Mouse (Mus musculus) gastrocnemius, postnatal 25 days (tissue): ENCODE results near the gene Ptdss2. TPM values are rescaled to one million over a fixed set of nuclear protein-coding genes. Genes with fewer than 3 reads are reported as not detected.

Experiments used
- DNase-seq: peaks from one replicate; pipeline ENCODE4 v3.0.0; 2022
- total RNA-seq, 2 experiments: library from RNA; stranded (reverse); gene quantifications; 1 replicate in 1 of 2; 2 replicates in 1 of 2; pipeline ENCODE4 v1.2.3; 2021

Gene Ptdss2
- total RNA-seq, 2 experiments from 2014 or later, result 18.7 to 25.6 TPM

DNA sequence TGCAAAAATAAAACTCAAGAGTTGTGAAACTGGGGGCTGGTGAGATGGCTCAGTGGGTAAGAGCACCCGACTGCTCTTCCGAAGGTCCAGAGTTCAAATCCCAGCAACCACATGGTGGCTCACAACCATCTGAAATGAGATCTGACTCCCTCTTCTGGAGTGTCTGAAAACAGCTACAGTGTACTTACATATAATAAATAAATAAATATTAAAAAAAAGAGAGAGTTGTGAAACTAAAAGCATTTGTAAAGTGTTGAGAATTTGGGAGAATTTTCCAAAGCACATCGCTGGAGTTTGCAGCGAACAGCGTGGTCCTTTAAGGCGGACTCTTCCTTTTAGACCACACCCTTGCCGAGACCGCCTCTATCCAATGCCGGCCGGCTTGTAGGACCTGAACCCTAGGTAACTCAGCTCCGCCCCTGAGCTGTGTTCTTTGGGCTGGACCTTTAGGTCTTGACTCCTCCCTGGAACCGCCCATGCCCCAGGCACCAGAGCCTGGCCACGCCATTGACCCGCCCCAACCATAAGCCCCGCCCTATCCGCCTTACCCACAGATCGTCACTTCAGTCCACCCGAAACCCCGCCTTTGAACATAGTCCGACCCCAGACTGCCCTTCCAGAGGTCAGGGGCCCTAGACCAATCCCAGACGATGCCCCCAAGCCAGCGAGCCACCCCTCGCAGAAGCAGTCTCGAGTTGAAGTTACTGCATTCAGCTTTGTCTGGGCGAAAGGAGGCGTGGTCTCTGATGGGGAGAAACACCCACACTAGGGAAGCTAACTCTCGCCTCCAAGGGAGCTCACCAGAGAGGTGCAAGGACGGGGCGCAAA is 721 bp downstream of the Ptdss2 start:
- DNase-seq, result peak; percentile 94

DNA sequence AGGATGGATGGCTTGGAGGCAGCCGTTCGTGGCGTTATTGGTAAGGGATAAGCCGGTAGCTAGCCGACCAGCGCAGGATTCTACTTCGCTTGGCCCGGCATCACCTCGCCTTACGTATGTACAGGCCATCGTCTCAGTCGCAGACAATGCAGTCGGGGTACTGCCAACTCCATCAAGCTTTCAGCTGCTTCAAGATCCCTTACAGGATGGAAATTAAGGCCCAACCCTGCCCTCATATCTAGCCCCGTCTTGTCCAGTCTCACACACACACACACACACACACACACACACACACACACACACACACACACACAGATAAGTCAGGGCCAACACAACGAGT is 1.3 kb downstream of the Ptdss2 start:
- no peak for DNase-seq

DNA sequence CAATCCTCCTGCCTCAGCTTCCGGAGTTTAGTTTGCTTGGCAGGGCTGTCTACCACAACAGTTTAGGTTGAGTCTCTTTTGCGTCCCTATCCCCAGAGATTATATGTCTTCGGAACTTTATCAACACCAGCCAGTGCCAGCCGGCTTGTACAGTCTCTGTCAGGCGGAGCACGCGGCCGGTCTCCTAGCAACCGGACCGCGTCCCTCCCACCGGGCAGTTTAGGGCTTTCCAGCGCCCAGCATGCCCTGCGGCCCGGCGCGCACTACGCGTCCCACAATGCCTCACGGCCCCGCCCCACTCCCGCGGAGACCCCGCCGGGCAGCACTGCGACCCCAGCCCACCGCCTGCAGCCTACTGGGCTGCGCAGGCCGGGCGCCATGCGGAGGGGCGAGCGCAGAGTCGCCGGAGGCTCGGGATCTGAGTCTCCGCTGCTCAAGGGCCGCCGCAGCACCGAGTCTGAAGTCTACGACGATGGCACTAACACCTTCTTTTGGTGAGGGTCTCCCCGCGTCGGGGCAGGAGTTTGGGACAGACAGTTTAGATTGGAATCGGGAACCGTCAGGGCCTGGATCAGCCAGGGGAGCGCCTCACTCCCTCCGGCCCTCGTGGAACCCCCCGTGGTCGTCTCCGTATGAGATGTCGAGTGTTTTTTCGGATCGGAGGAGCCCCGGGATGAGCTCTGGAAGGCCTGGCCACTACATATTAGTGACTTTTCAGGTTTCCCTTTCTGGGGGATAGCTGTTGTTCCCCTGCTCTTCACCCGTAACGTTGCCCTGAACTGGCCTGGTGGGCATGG is 9.0 kb downstream of the Ptdss2 start:
- peak; percentile 83 for DNase-seq

DNA sequence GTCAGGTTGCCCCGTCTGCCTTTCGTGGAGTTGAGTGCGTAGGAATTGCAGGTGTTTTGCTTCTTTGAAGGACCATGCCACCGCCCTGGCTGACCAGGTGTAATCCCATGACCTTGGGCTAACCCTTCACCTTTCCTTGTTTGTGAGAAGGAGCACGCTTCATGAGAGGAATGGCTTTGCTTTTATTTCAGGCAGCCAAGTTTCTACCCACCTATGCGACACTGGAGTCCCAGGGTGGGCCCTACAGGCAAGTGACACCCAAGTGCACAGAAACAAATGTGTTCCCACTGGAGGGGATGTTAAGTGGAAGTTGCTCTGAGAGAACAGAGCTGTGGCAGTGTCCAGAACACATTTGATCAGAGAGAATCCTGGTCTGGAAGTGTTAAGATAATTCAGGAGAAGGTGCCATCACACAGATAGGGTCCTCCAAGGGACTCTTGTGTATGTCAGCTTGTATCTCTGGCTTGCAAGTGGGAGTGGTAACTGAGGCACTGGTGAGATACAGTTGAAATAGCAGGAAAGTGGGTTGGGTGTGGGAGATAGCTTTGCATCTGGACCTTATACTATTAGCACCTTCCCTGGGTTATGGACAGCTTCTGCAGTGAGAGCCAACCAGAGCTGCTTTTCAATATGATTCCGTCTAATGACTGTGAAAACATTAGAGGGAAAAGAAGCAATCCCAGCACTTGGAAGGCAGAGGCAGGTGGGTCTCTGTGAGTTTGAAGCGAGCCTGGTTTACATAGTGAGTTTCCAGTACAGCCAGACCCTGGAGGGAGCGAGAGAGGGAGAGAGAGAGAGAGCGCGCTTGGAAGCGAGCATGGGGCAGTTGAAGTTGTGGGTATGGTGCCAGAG is 9.9 kb downstream of the Ptdss2 start:
- no peak for DNase-seq

DNA sequence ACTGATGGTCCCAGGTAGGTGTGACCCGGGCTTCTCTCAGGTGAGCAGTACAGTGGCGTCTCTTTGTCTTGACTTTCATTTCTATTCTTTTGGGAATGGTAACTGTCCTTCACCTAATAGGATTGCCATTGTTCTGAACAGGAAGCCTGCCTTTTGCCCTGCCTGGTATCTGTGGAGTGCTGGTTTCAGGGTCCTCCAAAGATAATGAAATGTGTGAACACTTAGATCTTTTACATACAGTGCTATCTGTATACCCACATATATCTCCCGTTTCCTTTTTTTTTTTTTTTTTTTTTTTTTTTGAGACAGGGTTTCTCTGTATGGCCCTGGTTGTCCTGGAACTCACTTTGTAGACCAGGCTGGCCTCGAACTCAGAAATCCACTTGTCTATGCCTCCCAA is 19.1 kb downstream of the Ptdss2 start:
- DNase-seq, result no peak

DNA sequence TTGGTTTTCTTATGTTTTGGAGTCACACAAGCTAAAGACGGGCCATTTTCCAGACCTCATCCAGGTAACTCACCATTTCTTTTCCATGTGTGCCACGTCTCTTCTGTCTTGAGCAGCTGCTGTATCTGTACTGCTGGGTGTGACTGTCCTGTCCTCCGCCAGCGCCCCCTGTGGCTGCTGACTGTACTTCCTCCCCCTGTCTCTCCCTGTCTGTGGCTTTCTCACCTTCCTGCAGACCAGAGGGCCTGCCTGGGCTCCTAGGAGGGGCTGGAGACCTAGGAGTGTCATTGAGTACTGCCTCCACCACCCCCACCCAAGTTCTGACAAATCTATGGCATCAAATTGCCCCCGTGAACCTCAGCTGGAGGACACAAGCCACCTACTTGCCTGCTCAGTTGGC is 20.9 kb downstream of the Ptdss2 start:
- DNase-seq, result peak; percentile 23

DNA sequence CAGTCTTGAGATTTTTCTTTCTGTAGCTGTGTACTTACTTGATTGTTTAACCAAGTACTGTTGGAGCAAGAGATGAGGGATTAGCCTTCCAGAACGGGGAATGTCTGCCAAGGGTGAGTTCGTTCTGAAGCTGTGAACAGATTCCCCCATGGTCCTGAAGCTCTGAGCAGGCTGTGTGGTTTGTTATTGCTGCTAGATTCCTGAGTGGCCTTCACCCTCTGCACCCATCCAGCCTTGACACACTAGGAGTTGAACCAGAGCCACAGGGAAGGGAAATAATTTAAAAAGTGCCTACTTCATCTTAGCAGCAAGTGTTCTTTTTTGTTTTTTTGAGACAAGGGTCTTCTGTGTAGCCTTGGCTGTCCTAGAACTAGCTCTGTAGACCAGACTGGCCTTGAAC is 21.7 kb downstream of the Ptdss2 start:
- no peak for DNase-seq

DNA sequence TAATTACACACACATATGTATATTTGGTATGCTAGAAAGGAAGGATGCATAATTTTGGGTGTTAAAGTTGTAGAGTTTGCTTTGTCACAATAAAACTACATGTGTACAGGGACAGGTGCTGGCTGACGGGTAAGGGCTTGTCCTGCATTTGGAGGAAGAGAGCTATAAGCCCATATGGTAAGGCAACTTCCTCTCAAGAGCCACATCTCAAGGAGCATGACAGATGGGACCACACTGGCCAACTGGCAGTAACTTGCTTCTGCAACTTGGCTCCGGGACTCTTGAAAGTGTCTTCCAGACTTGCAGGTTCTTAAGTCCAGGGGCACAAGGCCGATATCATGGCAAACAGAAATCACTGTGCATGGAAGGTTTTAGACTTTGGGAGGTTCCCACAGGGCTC is 22.5 kb downstream of the Ptdss2 start:
- DNase-seq, result no peak

DNA sequence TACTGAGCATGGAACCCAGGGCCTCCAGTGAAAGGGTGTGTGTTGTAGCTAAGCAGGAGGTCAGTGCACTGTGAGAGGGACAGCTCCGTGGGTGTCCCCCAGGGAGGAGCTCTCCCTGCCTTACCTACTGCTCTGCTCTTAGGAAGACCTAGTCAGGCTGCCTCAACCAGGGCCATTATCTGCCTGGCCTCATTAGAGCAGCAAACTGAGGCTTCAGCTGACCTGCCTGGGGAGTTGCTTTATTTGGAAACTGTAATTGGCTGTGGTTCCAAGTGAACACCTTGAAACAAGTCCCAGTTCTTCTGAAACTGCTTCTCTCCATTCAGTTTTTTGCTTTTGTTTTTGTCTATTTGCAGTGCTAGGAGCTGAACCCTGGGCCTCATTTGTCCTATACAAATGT is 23.2 kb downstream of the Ptdss2 start:
- DNase-seq, result no peak

DNA sequence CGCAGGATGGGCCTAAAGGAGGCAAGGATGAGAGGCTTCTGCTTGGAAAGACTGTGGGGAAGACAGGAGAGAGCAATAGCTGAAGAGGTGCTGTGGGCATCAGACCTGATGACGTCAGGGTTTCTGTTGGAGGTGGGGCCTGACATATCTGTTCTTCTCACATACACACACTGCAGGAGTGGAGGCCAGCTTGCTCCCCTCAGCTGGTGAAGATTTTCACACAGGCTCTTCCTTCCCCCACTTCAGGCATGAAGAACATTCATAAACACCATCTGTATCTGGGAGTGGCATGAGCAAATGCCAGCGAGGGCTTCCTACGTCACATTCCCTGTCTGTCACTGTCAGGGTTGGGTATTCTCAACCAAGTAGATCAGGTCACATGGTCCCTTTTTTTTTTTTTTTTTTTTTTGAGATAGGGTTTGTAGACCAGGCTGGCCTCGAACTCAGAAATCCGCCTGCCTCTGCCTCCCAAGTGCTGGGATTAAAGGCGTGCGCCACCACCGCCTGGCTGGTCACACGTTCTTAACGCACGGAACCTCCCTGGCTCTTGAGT is 23.9 kb downstream of the Ptdss2 start:
- no peak for DNase-seq

DNA sequence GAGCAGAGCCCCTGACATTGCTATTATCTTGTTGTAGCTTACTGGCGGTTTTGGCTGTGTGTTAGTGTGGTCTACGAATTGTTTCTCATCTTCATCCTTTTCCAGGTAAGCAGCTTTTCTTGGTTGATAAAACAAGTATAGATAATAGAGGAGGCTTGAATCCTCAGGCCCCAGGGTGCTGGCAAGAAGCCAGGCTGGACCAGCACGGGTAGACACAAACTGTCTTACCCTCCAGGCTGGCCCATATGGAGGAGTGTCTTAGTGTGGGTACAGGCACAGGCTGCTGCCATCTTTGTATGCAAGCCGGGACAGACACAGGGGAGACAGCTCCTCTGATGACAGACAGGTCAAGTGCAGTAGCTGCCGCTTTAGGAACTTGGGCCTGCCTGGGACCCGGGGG is 24.9 kb downstream of the Ptdss2 start:
- no peak for DNase-seq

DNA sequence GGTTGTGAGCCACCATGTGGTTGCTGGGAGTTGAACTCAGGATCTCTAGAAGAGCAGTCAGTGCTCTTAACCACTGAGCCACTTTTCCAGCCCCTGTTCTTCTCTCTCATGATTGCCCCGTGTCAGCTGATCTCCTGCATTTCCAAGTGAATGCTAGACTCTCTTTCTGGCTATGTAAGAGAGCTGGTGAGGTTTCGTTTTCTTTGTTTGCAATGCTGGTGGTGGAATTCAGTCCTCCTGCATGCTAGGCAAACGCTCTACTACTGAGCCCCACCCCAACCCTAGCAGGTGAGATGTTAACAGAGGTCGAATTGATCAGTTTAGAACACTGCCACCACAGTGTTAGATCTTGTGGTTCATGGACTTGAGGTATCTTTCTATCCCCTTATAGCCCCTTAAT is 26.5 kb downstream of the Ptdss2 start:
- no peak for DNase-seq

DNA sequence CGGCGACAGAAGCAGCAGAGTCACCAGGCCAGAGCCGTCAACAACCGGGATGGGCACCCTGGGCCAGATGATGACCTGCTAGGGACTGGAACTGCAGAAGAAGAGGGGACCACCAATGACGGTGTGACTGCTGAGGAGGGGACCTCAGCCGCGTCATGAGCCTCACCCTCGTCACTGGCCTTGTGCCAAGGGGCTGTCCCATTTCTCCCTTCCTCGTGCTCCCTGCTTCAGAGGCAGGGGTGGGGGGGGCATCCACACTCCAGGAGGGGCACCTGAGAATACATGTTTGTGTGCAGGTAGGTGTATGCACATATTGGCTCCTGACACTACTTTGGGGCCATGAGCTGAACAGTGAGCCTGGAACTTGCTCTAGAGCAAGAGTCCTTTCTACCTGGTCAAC is 33.2 kb downstream of the Ptdss2 start:
- no peak for DNase-seq

DNA sequence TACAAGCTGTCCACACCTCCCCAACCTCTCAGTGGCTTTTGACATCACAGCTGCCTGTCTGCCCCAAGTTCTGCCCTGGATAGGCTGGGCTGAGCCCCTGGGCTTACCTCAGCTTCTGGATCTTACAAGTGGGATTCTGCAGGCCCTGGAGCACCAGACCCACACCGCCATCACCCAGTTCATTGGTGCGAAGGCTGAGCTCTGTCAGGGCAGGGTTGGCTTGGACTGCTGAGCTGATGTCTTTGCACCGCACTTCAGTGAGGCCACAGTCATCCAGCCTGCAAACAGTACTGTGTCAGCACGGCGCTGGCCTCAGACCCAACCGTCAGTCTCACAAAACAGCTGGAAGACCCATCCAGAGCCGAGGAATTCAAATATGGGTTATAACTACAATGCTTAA is 42.2 kb downstream of the Ptdss2 start:
- DNase-seq, result no peak

DNA sequence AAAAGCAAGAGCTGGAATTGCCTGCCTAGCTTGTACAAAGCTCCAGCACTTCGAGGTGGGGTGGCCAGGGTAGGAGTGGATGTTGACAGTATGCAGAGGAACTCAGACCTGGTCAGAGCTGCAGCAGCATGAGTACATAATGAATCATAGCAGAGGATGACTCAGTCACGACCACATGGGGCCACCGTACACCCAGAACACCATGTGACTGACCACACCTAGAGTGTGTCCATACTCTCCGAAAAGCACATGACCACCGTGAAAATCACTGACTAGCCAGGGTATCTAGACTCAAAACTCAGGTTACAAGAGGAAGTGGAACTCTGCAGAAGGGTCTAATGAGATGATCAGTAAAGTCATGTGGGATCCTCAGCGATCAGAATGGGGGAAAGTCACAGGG is 42.7 kb downstream of the Ptdss2 start:
- no peak for DNase-seq

DNA sequence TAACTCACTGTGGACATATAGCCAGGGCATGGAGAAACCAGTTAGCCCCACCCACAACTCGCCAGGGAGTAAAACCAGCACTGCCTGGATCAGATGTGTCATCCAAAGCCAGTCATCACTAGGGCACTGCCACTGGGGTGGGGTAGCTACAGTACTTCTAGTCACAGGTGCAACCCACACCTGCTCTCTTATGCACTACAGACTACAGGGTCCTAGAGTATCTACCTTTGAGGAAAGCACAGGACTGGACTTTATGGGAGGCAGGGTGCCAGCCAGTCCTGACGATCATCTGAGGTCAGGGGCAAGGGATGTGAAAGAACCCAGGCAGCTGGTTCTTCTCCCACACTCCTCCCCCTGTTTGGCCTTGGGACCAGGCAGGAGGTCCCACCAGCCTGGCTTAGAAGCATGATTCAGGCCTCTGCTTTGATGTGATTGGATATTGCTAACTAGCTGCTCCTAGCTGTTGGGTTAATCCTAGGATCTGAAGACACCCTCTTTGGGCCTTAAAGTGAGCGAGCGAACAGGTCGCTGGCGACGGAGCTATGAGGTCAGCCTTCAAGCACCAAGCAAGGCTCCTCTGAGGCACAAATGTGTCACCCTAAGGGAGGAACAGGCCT is 45.8 kb downstream of the Ptdss2 start:
- DNase-seq, result peak; percentile 36

DNA sequence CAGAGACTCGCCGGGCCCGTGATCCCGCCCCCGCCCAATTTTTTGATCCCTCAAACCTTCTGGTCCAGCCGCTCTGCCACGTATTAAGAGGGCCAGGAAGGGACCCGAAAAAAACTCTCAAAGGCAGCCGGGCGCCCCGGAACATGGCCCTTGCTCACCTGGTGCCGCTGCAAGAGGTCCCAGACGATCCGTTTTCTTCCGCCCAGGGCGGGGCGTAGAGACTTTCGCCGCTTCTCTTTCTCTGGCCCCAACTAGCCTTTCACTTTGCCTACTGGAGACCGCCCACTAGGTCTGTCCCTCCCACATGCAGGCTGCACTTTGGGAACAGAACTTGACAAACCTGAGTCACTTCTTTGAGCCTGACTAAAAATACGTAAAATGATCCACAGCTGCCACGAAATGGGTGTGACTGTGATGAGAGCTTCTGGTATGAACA is 46.4 kb downstream of the Ptdss2 start:
- DNase-seq, result peak; percentile 63

DNA sequence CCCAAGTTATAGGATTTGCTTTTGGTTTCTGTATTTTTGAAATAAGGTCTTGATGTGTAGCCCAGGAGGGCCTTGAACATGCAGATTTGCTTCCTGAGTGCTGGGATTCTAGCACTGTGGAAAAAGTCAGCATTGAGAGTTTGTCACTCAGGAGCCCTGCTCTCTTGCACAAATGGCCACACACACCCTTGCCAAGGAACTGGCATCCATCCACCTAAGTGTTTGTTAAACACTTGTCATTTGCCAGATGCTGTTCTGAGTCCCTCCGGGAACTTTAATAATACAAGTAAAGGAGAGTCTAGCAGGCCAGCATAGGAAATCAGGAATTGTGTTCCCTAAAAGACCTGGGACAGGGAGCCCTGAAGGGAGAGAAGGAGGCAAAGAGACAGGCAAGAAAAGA is 47.1 kb downstream of the Ptdss2 start:
- DNase-seq, result no peak

DNA sequence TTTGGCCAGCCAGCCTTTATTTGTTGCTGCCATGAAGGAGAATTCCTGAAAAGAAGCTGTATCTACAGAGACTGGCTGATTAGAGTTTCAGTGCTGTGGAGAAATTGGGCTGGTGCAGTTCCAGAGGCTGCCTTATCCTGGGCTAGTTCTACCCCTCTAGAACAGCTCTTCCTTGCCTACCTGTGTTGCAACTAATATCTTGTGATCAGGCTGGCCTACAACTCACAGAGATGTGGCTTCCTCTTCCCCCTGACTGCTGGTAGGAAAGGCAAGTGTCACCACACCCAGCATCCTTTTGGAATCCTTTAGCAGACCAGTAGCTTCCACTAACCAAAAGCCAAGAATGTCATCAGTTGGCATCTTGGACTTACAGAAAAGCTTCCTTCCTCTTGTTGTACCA is 47.7 kb downstream of the Ptdss2 start:
- DNase-seq, result no peak

DNA sequence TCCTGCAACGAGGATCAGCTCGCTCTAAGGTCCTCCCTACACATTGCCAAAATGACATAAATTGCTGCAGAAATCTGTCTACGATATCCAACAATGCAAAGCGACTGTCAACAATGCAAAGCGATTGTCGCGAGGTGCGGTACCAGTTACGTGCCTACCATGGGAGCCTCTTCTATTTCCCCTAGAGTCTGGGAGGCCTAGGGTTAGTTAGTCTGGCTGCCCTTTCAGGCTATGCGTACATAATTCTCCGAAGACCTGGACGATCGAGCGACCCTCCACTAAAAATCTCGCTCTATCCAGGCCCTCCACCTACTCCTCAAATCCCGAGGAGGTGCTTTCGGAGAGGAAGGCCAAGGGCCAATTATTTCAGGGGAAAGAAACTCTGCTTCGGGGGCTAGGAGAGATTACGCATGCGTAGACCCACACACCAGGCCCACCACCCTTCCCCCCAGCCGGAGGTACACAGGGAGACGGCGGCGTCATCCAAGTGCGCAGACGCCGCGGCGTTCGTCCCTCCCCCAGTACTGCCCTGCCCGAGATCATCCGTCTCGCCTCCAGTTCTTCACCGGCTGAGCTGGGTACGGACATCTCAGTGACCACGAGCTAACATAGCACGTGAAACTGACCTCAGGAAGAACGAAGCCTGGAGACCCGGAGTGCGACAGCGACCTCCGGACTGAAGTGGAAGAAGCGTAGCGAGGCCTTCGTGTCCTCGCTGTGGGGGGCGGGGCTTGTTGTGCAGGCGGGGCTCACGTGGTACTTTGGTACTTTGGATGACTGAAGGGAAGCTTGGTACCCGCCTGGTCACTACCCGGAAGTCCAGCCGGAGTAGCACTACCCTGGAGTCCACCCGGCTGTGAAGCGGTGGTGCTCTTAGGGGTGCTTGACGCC is 50.2 kb downstream of the Ptdss2 start, which contains the start of gene Rnh1:
Gene Rnh1 (minus strand): TSS at position 742 of the 891 bp plus-strand sequence.
- peak; percentile 92 for DNase-seq

DNA sequence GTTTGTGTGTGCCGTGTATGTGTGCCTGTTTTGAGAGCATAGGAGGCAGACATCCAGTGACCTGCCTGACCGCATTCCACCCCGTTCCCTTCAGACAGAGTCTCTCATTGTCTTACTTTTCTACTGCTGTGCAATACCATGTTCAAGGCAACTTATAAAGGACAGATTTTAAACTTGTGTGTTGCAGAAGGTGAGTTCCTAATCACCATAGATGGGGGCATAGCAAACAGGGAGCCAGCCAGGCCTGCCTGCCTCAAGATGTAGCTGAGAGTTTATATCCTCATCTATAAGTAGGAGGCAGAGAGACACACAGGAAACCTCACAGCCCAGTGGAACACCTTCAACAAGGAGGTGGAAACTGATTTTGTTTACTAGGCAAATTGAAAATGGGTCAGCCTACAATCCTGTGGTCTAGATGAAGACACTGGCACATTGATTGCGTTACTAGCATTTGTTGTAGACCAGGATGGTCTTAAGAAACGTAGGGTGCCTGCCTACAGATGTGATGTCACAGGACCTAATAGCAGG is 51.2 kb downstream of the Ptdss2 start:
- DNase-seq, result no peak
